Mouse (Mus musculus): ENCODE data around the gene Atp6ap1. TPM values are rescaled to one million over a fixed set of nuclear protein-coding genes. Genes with fewer than 3 reads are reported as not detected.

The Atp6ap1 gene
- 145 TPM for polyA plus RNA-seq (2014; fragmentation: Illumina TruSeq; extraction: RNeasy Lipid Tissue Mini Kit (QIAGEN cat#74804); ENCODE audit: low read depth, low replicate concordance)

DNA sequence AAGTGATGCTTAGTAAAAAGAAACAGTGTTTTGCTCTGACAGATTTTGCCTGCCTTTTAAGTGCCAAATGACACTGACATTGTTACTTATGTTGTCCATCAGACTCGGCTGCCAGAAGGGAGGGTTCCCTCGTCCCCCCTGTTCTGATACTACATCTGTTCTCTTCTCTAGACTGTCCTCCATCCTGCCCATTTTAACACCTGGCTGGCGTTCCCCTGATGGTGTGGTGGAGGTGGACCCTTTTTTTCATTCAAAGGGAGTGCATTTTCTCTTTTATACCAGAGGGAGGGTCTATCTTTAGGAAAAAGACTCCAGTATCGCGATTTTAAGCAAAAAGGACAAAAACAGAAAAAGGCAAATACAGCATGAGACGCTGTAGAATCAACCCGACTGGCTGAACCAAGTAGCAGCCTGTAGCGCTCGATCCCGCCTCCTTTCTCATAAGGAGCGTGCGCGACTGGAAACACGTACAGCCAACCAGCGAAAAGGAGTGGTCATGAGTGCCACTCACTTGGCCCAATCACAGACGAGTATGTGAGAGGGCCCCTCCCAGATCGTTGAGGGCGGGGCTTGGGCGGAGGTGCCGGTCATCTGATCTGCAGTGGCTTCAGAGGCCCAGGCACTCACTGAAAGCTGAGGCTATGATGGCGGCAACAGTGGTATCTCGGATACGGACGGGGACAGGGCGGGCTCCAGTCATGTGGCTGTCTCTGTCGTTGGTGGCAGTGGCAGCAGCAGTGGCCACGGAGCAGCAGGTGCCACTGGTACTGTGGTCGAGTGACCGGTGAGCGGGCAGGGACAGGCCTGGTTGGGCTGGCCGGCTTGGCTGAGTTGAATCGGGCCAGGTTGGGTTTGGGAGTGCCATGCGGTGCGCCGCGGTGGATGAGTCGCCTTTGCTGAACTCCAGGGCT lies at the start of gene Atp6ap1:
Gene Atp6ap1 (plus strand): TSS at position 560 of the 911 bp plus-strand sequence.

GRCm38 (mm10) chrX:74249615-74250014 lies 47.3 kb upstream of the Atp6ap1 start, which contains the start of gene Flna:
Flna (minus strand) TSS chrX:74249820.

DNA sequence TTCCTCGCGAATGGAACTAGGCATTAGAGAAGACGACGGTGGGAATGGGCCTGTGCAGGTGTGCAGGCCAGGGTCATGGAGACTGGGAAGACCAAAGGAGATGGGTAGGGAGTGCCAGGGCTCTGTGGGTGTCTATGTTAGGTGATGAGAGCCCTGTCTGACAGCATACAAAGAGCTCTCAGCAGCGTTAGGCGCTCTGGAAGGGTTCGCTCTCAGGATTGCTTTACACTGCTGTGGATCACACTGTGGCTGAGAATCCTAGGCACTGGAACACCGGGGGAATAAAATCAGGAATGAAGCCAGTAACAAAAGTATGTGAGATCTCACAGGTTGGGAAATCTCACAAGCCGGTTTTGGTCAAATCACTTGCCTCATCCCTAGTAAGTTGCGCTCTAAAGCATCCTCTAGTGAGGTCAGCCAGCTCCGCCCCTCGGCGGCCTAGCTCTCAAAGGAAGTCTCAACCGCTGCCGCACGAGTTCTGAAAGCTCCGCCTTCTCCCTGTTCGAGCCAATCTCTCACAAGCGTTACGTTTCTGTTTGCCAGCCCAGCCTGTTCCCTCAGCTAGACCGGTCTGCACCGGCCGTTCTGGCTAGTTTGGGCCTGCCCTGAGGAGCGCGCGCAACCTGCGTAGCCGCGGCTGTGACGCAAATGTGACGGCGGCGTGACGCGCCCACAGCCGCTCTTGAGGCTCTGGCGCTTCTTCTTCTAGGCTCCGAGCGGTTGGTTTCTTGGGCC lies 42.6 kb upstream of the Atp6ap1 start, which contains the start of gene Emd:
Gene Emd (plus strand): TSS at position 535 of the 735 bp plus-strand sequence.

GRCm38 (mm10) chrX:74270062-74270901 lies 26.6 kb upstream of the Atp6ap1 start, which contains the start of gene Rpl10:
Rpl10 (plus strand) TSS chrX:74270812.

DNA sequence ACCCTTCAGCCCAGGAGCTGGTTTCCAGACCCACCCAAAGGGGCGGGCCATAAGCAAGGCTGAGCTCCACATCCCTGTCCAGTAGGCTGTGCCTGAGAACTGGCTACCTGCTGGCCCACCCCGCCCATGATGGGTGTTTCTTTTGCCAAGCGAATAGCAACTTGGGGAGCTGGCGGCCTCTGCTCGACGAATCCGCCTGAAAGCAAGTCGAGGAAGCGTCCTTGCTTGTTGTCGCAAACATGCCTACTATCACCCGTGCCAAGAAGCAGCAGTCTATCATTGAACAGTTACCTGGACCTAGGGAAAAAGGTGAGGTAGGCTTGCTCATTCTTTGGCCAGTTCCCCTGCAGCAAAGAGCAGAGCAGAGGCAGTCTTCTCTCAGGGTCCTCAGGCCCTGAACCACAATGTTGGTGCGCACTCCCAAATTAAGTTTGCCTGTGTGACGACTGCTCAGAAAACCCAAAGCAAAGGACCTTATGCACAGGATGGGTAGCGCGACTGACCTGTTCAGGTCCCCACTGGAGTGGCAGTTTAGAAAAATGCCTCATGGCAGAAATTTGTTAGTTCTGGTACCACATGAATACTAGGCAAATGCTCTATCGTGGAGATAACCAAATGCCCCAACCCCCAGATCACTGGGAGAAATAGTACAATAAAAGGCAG lies 15.0 kb upstream of the Atp6ap1 start, which contains the start of the genes Taz and Dnase1l1:
Gene Taz (plus strand): TSS at position 181 of the 663 bp plus-strand sequence.
Gene Dnase1l1 (minus strand): TSS at position 606 of the 663 bp plus-strand sequence.

GRCm38 (mm10) chrX:74304867-74305700 lies 8.2 kb downstream of the Atp6ap1 start, which contains the start of gene Gdi1:
Gdi1 (plus strand) TSS chrX:74304998.

GRCm38 (mm10) chrX:74312540-74313464 lies 15.9 kb downstream of the Atp6ap1 start, which contains the start of gene Fam50a:
Fam50a (plus strand) TSS chrX:74313033.

GRCm38 (mm10) chrX:74328725-74329161 lies 31.8 kb downstream of the Atp6ap1 start, which contains the start of gene Plxna3:
Plxna3 (plus strand) TSS chrX:74329066.

DNA sequence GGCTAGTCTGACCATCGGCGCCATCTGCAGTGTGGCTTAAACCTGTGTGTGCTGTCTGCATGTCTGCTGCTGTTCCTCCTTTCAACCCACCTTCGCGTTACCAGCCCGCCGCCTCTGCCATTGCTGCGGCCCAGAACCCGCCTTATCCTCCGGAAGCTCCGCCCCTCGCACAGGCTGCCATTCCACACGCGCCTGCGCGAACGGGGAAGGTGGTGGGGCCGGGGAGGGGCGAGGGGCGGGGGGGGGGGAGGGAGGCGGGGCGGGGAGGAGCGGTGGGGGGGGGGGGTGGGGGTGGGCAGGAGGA lies 56.5 kb downstream of the Atp6ap1 start, which contains the start of gene Lage3:
Gene Lage3 (minus strand): TSS at position 152 of the 304 bp plus-strand sequence.

Other genes with a start within 250 kb of the Atp6ap1 start
- not detected for gene Opn1mw, start 169.6 kb upstream of the Atp6ap1 start, polyA plus RNA-seq (2014; fragmentation: Illumina TruSeq; extraction: RNeasy Lipid Tissue Mini Kit (QIAGEN cat#74804); ENCODE audit: low read depth, low replicate concordance)
- 18.2 TPM for gene Mecp2, start 161.7 kb upstream of the Atp6ap1 start, polyA plus RNA-seq (2014; fragmentation: Illumina TruSeq; extraction: RNeasy Lipid Tissue Mini Kit (QIAGEN cat#74804); ENCODE audit: low read depth, low replicate concordance)
- gene Tex28, start 129.3 kb upstream of the Atp6ap1 start, polyA plus RNA-seq (2014; fragmentation: Illumina TruSeq; extraction: RNeasy Lipid Tissue Mini Kit (QIAGEN cat#74804); ENCODE audit: low read depth, low replicate concordance) = not detected
- gene Tktl1, start 119.8 kb upstream of the Atp6ap1 start, polyA plus RNA-seq (2014; fragmentation: Illumina TruSeq; extraction: RNeasy Lipid Tissue Mini Kit (QIAGEN cat#74804); ENCODE audit: low read depth, low replicate concordance) = not detected
- 96.7 TPM for gene Flna, start 47.3 kb upstream of the Atp6ap1 start, polyA plus RNA-seq (2014; fragmentation: Illumina TruSeq; extraction: RNeasy Lipid Tissue Mini Kit (QIAGEN cat#74804); ENCODE audit: low read depth, low replicate concordance)
- 42.5 TPM for gene Emd, start 42.4 kb upstream of the Atp6ap1 start, polyA plus RNA-seq (2014; fragmentation: Illumina TruSeq; extraction: RNeasy Lipid Tissue Mini Kit (QIAGEN cat#74804); ENCODE audit: low read depth, low replicate concordance)
- 1,296 TPM for gene Rpl10, start 26.3 kb upstream of the Atp6ap1 start, polyA plus RNA-seq (2014; fragmentation: Illumina TruSeq; extraction: RNeasy Lipid Tissue Mini Kit (QIAGEN cat#74804); ENCODE audit: low read depth, low replicate concordance)
- gene Taz, start 15.2 kb upstream of the Atp6ap1 start, polyA plus RNA-seq (2014; fragmentation: Illumina TruSeq; extraction: RNeasy Lipid Tissue Mini Kit (QIAGEN cat#74804); ENCODE audit: low read depth, low replicate concordance) = 77.7 TPM
- gene Dnase1l1, start 14.8 kb upstream of the Atp6ap1 start, polyA plus RNA-seq (2014; fragmentation: Illumina TruSeq; extraction: RNeasy Lipid Tissue Mini Kit (QIAGEN cat#74804); ENCODE audit: low read depth, low replicate concordance) = 53.1 TPM
- gene Gdi1, start 7.9 kb downstream of the Atp6ap1 start, polyA plus RNA-seq (2014; fragmentation: Illumina TruSeq; extraction: RNeasy Lipid Tissue Mini Kit (QIAGEN cat#74804); ENCODE audit: low read depth, low replicate concordance) = 117 TPM
- 12.3 TPM for gene Fam50a, start 15.9 kb downstream of the Atp6ap1 start, polyA plus RNA-seq (2014; fragmentation: Illumina TruSeq; extraction: RNeasy Lipid Tissue Mini Kit (QIAGEN cat#74804); ENCODE audit: low read depth, low replicate concordance)
- gene Plxna3, start 32.0 kb downstream of the Atp6ap1 start, polyA plus RNA-seq (2014; fragmentation: Illumina TruSeq; extraction: RNeasy Lipid Tissue Mini Kit (QIAGEN cat#74804); ENCODE audit: low read depth, low replicate concordance) = 1.0 TPM
- 10.0 TPM for gene Lage3, start 56.5 kb downstream of the Atp6ap1 start, polyA plus RNA-seq (2014; fragmentation: Illumina TruSeq; extraction: RNeasy Lipid Tissue Mini Kit (QIAGEN cat#74804); ENCODE audit: low read depth, low replicate concordance)
- gene Ubl4a, start 76.1 kb downstream of the Atp6ap1 start, polyA plus RNA-seq (2014; fragmentation: Illumina TruSeq; extraction: RNeasy Lipid Tissue Mini Kit (QIAGEN cat#74804); ENCODE audit: low read depth, low replicate concordance) = 35.8 TPM
- 10.3 TPM for gene Slc10a3, start 76.3 kb downstream of the Atp6ap1 start, polyA plus RNA-seq (2014; fragmentation: Illumina TruSeq; extraction: RNeasy Lipid Tissue Mini Kit (QIAGEN cat#74804); ENCODE audit: low read depth, low replicate concordance)
- gene Fam3a, start 96.2 kb downstream of the Atp6ap1 start, polyA plus RNA-seq (2014; fragmentation: Illumina TruSeq; extraction: RNeasy Lipid Tissue Mini Kit (QIAGEN cat#74804); ENCODE audit: low read depth, low replicate concordance) = 12.5 TPM
- 47.1 TPM for gene Ikbkg, start 96.2 kb downstream of the Atp6ap1 start, polyA plus RNA-seq (2014; fragmentation: Illumina TruSeq; extraction: RNeasy Lipid Tissue Mini Kit (QIAGEN cat#74804); ENCODE audit: low read depth, low replicate concordance)
- 12.9 TPM for gene G6pdx, start 132.1 kb downstream of the Atp6ap1 start, polyA plus RNA-seq (2014; fragmentation: Illumina TruSeq; extraction: RNeasy Lipid Tissue Mini Kit (QIAGEN cat#74804); ENCODE audit: low read depth, low replicate concordance)
- not detected for gene Gm6880, start 184.3 kb downstream of the Atp6ap1 start, polyA plus RNA-seq (2014; fragmentation: Illumina TruSeq; extraction: RNeasy Lipid Tissue Mini Kit (QIAGEN cat#74804); ENCODE audit: low read depth, low replicate concordance)

All from sigmoid colon, adult 10 weeks (tissue).